Mouse (Mus musculus): Measurements from ENCODE around the gene Dcaf8.
"Not testable (repeated sequence)": the region's sequence is repeated elsewhere in the genome, so short reads cannot be mapped to it uniquely, and the experiment has no call there.

Gene Dcaf8

DNA sequence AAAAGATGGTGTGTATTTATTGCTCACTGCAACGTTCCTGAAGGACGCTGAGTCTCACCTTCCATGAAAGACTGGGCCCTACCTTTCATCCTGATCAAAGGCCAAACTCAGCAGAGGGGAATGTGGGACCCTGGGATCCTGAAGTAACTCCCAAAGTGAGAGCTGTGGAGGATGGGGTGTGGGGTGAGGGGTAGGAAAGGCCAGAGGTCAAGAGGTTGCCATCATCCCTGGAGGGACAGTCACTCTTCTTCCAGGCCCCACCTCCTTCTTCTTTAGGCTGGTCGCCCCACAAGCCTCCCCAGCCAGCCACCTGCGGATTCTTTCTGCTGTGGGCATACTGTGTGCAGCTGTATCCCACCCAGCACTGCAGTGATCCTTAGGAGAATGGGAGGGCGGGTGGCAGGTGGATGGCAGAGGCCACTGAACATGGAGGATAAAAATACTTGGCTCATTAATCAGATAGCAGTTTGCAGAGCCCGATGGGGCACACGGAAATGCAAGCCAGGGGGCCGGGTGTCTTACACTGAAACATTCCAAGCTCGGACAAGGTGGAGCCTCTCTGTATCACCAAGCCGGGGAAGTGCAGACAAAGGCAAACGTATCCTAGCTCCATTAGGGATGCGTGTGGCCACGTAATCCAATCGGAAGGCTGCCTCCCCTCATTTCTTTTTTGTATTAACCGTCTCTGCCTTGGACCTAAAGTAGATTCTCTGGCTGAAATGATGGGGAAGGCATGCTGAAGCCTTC, 70.5 kb downstream of the Dcaf8 start:
- no peak for DNase-seq (ENCODE audit: inconsistent ontology term)

DNA sequence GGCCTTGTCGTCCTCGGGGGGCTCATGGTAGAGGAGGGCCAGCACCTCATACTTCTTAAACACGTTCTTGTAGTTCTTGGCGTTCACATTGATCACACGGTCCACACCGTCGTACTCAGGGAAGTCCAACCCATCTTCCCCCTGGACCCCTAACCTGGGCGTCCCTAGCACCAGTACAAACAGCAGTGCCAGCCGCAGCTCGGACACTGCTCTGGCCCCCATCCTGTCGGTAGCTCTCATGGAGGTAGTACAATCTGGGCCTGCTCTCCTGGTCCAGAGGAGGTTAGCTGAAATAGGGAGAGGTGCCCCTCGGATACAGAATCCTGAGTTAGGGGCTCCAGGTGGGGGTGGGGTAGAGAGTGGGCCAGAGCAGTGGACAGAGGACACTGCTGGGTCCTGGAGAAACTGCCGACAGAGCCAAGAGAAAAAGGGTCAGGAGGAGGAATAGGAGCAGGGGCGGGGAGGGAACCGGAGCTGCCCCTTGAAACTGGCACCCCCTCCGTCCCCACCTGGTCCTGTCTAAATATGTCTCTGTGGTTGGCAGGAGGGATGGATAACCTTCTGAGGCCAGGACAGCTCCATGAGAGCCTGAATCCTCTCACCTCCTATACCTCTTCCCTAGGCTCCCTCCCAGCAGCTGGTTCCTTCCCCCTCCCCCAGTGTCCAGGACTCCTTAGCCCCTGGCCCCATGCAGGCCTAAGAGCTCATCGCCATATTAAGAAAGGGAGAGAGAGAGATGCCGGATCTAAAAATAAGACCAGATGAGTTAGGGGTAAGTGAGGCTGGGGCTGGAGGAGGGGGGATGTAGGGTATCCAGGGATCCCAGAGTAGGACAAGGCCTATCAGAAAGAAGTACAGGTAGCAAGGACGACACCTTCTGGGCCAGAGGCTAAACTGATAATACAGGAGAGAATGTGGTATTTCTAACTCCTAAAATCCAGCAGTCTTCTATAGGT, 71.8 kb downstream of the Dcaf8 start, which contains the start of gene Casq1:
Gene Casq1 (minus strand): TSS at position 418 of the 956 bp plus-strand sequence.
- DNase-seq (ENCODE audit: inconsistent ontology term): no peak

GRCm38 (mm10) chr1:172220414-172220813, 72.5 kb downstream of the Dcaf8 start:
- peak; percentile 92 for DNase-seq (ENCODE audit: inconsistent ontology term)

DNA sequence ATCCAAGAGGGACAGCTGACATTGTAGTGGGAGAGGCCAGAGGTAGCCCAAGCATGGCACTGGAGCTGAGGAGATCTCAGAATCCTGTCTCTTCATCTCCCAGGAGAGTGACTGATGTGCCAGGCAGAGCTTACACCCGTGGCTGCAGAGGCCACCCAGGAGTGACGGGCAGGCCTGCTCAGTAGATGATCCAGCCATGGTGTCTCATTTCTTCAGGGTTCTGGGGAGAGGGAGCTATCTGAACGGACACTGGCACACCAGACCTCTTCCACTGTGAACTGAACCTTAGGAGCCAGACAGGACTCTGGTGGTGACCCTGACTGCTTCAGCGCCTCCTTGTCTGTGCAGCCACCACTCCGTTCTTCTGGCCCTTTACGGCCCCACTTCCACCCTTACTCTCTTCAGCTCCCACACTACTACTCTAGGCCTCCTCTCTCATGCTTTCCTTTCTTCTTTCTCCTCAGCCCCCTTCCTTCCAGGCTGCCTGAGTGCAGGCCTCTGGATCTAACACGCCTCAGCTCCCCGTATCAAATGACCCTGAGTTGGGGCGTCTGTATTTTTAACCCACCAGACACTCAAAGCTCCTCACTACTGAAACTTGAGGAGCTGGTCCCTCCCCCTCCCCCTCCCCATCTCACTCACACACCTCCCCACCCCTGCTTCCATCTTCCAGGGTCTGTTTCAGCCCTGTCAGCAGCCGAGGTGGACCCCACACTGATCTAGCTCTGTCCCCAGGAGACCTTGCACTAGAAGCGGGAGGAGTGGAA, 73.6 kb downstream of the Dcaf8 start:
- no peak for DNase-seq (ENCODE audit: inconsistent ontology term)

- DNase-seq (ENCODE audit: inconsistent ontology term): peak; percentile 61
These were observed 80.3 kb downstream of the Dcaf8 start for GRCm38 (mm10) chr1:172228209-172228608.

DNA sequence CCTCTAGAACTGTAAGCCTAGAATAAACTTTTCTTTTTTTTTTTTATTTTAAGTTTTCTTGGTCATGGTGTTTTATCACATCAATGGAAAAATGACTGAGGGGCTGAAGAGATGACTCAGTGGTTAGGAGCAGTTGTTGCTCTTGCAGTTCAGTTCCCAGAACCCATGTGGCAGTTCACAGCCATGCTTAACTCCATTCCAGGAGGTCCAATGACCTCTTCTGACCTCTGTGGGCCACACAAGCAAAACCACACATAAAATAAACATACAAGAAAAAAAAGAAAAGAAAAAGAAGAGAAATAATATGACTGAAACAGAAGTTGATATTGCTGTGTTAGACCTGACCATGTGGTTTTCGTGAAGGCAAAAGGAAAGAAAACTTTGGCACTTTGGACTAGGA, 81.3 kb downstream of the Dcaf8 start:
- no peak for DNase-seq (ENCODE audit: inconsistent ontology term)

DNA sequence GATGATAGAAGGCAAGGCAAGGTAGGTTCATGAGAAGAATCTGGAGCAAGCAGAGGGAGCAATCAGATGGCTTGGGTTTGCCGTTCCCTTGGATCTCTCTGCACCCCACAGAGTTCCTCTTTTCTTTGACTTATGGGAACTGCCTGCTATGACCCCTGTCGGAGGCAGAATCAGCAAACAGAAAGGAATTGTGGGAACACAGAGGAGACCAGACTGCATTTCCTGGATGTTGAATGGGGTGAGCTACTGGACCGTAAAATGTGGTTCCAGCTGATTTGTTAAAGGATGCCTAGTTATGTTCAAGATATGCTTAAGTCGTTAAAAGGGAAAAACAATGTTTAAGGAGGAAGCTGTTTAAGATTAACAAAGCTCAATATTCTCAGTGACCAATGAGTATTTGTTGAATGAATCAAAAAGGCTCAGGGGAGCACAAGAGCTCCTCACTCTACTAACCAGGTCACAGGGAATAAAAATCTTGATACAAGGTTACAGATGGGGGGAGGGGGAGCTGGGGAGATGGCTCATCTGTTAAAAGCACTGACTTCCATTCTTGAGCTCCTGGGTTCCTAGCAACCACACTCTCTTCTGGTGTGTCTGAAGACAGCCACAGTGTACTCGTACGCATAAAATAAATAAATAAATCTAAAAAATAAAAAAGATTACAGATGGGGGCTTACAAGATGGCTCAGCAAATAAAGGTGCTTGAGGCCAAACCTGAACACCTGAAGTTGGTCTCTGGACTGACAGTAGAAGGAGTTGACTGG, 93.2 kb downstream of the Dcaf8 start:
- peak; percentile 53 for DNase-seq (ENCODE audit: inconsistent ontology term)

DNA sequence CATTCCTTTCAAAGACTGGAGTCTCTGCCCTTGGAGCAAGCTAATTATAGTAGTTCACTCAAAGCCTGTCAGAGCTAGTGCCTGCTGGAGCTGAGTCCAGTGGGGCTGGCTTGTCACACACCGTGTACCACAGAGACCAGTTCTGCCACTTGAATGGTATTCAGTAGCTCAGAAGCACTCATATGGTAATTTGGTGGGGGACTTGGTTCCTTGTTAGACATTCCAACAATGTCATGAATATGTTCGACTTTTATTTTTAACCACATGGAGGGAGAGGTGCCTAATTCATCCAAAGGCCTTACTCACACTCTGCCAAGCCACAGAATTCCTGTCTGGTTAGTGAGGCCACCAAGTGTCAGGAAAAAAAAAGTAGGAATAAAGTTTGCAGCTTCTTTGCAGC, 94.5 kb downstream of the Dcaf8 start:
- DNase-seq (ENCODE audit: inconsistent ontology term): peak; percentile 98

DNA sequence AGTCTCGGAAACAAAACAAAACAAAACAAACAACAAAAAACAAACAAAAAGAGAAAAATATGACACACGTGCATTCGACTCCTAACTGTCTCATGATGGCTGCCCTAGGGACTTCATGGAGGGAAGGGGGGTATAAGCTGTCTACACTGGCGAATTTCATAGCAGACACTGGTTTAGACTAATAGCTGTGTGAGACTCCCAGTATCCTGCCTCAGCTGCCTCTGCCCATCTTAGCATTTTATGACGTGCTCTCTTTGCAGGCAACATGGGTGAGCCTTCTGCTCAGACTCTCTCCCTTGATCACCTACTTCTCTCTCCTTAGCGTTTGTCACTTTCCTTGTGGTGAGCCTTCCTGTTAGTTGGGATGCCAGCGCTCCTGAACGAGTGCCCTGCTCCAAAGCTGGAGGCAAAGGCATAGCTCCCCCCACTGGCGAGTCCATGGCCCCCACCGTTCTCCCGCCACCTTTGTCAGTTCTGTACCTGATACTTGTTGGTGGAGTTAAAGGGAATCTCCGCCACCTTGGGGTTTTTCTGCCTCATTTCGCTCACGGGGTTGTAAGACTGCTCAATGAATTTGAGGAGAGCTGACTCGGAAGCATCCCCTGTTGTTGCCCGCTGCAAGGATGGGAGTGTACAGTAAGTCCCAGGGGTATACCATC, 95.8 kb downstream of the Dcaf8 start:
- no peak for DNase-seq (ENCODE audit: inconsistent ontology term)

- DNase-seq (ENCODE audit: inconsistent ontology term): not testable (repeated sequence)
These were observed 96.8 kb downstream of the Dcaf8 start for GRCm38 (mm10) chr1:172244645-172245044.

All from Muller cell, postnatal 12 days (primary cell).